Mouse (Mus musculus) midbrain, embryonic 10.5 days (tissue): Measurements from ENCODE around the gene Akp3. TPM values are rescaled to one million over a fixed set of nuclear protein-coding genes. Genes with fewer than 3 reads are reported as not detected.
A peak's percentile ranks its signal among the peaks of the same experiment; 100 is the strongest.

Experiments used
- DNase-seq: peaks from one replicate; pipeline ENCODE4 v3.0.0-alpha.2; 2017; ENCODE audit warnings: low spot score
- H3K27ac ChIP-seq: fragments of 300-500 bp; sonication (generic); replicated peaks from 2 replicates; pipeline ENCODE4 v1.5.1; 2016; ENCODE audit warnings: mild to moderate bottlenecking
- H3K27me3 ChIP-seq: fragments of 300-500 bp; sonication (generic); 2 replicates; pipeline ENCODE4 v1.6.1; 2016; ENCODE audit warnings: low read depth, mild to moderate bottlenecking; ENCODE audit not compliant: poor library complexity, severe bottlenecking
- H3K36me3 ChIP-seq: fragments of 300-500 bp; sonication (generic); 2 replicates; pipeline ENCODE4 v1.6.1; 2016; ENCODE audit warnings: mild to moderate bottlenecking, moderate library complexity
- H3K4me1 ChIP-seq: fragments of 300-500 bp; sonication (generic); 2 replicates; pipeline ENCODE4 v1.6.1; 2016
- H3K4me3 ChIP-seq: fragments of 300-500 bp; sonication (generic); 2 replicates; pipeline ENCODE4 v1.5.1; 2016; ENCODE audit warnings: mild to moderate bottlenecking, moderate library complexity
- H3K9me3 ChIP-seq: fragments of 300-500 bp; sonication (generic); replicated peaks from 2 replicates; pipeline ENCODE4 v1.6.1; 2016; ENCODE audit warnings: mild to moderate bottlenecking
- WGBS: fragments of 180-500 bp; shearing (Covaris S2); methylation state at CpG from one replicate; pipeline ENCODE4 v1.1.7; 2016; 5-methylcytosine and 5-hydroxymethylcytosine counted together
- polyA plus RNA-seq: library from polyadenylated mRNA; unstranded; fragments of >200 nt; fragmentation: Nextera tagmentation; extraction: Ambion mirVana; gene quantifications from 2 replicates; pipeline ENCODE4 v1.2.1, GENCODE M21; 2016

Akp3 gene
- polyA plus RNA-seq, 1 experiment from 2014 or later = not detected

DNA sequence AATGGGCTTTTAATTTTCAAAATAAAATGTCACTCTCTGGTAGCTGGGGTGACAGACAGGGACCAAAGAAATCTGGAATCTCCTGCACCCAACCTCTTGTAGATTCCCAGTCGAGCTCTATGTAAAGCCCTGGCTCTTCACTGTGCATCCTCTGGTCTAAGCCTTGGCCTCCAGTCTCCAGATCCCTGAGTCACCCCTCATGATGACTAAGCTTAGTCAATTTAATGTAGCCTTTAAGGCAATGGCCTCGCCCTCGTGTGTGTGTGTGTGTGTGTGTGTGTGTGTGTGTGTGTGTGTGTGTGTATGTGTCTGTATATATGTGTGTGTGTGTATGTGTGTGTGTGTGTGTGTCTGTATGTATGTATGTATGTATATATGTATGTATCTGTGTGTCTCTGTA lies 34.6 kb downstream of the Akp3 start:
- Histone ChIP-seq H3K27me3 (peaks cover 79% of the 10 kb centered on the region), H3K27ac (no peak overlapping the region)
- WGBS = 82% methylated on average over 3 of the region's 3 CpGs

GRCm38 (mm10) chr1:87164164-87164795 lies 39.5 kb downstream of the Akp3 start:
- Histone ChIP-seq H3K27ac (no peak overlapping the region), H3K4me1 (peaks cover 23% of the 10 kb centered on the region), H3K27me3 (peaks cover 73% of the 10 kb centered on the region), H3K36me3 (no peaks in the 10 kb centered on the region), H3K4me3 (no peak overlapping the region), H3K9me3 (no peaks in the 10 kb centered on the region)
- no peak for DNase-seq
- WGBS = 41% methylated on average over 11 of the region's 11 CpGs

More for the DNA sequence above, 34.6 kb downstream of the Akp3 start:
- DNase-seq = no peak
- H3K36me3 ChIP-seq = no peaks in the 10 kb centered on the region
- H3K4me1 ChIP-seq = peaks cover 26% of the 10 kb centered on the region
- no peak overlapping the region for H3K4me3 ChIP-seq
- H3K9me3 ChIP-seq = no peaks in the 10 kb centered on the region

GRCm38 (mm10) chr1:87164796-87165184 lies 40.0 kb downstream of the Akp3 start:
- no peak overlapping the region for H3K4me3 ChIP-seq
- no peaks in the 10 kb centered on the region for H3K9me3 ChIP-seq
- no peak overlapping the region for H3K27ac ChIP-seq
- WGBS = 54% methylated on average over 9 of the region's 9 CpGs
- DNase-seq = no peak
- no peaks in the 10 kb centered on the region for H3K36me3 ChIP-seq
- H3K27me3 ChIP-seq = peaks cover 73% of the 10 kb centered on the region
- H3K4me1 ChIP-seq = peaks cover 28% of the 10 kb centered on the region

DNA sequence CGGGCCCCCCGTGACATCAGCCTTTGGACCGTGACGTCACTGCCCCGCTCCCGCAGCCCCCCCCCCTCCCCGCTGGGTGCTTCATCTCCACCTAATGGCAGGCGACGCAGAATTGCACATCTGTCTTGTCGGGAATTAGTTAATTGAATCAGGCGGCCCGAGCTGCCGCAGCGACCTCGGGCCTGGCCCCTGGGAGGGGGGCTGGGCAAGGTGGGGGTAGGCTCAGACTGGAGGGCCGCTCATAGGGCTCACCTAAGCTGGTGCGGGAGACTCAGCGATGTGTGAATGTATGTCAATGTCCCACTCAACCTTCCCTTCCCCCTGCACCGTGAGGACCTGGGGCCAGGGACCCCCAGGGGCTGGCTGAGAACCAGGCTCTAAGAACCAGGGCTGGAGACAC lies 45.7 kb downstream of the Akp3 start:
- 21% methylated on average over 19 of the region's 19 CpGs for WGBS
- Histone ChIP-seq H3K4me3 (peak overlapping the region; percentile 28), H3K27ac (peak overlapping the region; percentile 28; the same call in 1 of the 2 replicates)

GRCm38 (mm10) chr1:87171312-87171711 lies 46.5 kb downstream of the Akp3 start:
- H3K9me3 ChIP-seq = no peaks in the 10 kb centered on the region
- peaks cover 71% of the 10 kb centered on the region for H3K4me1 ChIP-seq
- H3K27ac ChIP-seq = no peak overlapping the region
- no peaks in the 10 kb centered on the region for H3K36me3 ChIP-seq
- WGBS = 76% methylated on average over 1 of the region's 1 CpGs
- peaks cover 85% of the 10 kb centered on the region for H3K27me3 ChIP-seq
- H3K4me3 ChIP-seq = no peak overlapping the region
- no peak for DNase-seq

More for the DNA sequence above, 45.7 kb downstream of the Akp3 start:
- H3K9me3 ChIP-seq = no peaks in the 10 kb centered on the region
- DNase-seq = peak; percentile 27
- peaks cover 63% of the 10 kb centered on the region for H3K4me1 ChIP-seq
- no peaks in the 10 kb centered on the region for H3K36me3 ChIP-seq
- H3K27me3 ChIP-seq = peaks cover 90% of the 10 kb centered on the region

DNA sequence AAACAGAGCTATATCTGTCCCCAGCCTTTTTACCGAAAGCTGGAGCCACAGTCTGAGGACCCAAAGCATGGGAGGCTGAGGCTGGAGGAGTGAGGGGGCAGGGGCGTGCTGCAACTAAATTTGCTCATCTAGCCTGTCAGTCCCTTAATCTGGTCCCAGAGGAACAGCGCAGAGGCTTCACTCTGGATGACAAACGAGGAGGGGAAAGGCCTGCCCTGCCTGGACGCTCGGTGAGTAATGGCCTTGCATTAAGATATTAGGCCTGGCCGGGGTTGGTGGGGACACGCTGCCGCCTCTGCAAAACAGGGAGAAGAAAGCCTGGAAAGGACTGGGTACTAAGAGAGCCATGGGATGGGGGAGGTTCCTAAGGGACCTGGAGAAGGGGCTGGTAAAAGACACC lies 47.5 kb downstream of the Akp3 start:
- no peak overlapping the region for H3K4me3 ChIP-seq
- H3K4me1 ChIP-seq = peaks cover 71% of the 10 kb centered on the region
- H3K9me3 ChIP-seq = no peaks in the 10 kb centered on the region
- DNase-seq = no peak
- H3K27ac ChIP-seq = peak overlapping the region; percentile 43
- 52% methylated on average over 9 of the region's 9 CpGs for WGBS
- peaks cover 82% of the 10 kb centered on the region for H3K27me3 ChIP-seq
- H3K36me3 ChIP-seq = no peaks in the 10 kb centered on the region

DNA sequence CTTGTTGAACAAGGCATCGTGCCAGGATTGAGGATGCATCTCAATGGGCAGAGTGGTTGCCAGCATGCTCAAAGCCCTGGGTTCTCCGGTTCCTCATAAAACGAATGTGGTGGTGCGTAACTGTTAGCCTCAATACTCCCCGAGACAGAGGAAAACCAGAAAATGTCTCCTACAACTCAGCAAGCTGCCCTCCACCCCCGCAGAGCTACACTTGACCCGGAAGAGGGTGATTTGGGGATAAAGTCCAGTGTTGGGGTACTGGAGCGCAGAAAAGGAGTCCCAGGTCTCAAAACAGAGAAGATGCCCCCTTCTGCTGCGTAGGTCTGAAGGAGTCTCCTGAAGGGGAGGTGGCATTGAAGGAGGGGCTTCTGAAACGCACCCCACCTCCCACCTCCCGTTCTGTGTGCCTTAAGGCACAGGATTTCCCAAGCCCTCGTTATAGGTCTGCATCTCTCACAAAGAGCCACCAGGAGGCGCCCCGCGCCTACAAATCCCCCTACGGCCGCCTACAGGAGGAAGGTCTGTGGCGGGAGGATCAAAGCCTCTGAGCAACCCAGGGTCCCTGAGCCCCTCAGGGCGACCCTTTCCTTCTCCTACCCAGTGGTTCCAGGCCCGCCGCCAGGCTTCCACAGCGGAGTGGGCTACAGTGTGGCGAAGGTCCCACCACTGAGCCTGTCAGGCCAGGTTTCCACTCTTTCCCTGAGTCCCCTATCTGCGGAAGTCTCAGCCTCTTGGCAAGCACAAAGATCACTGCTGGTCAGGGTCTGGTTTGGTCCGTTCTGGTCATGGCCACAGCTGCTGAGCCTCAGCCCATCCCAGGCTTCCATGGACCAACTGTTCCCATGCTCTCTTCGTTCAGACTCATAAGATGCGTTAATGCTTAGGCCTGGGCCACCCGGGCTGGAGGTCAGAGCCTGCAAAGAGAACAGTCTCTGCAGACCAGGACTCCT lies 49.5 kb downstream of the Akp3 start:
- H3K36me3 ChIP-seq = no peaks in the 10 kb centered on the region
- peak overlapping the region; percentile 57; the same call in 1 of the 2 replicates for H3K27ac ChIP-seq
- no peaks in the 10 kb centered on the region for H3K9me3 ChIP-seq
- H3K4me1 ChIP-seq = peaks cover 67% of the 10 kb centered on the region
- DNase-seq = peak; percentile 84
- H3K4me3 ChIP-seq = peak overlapping the region; percentile 18; the same call in 1 of the 2 replicates
- WGBS = 23% methylated on average over 28 of the region's 28 CpGs
- peaks cover 72% of the 10 kb centered on the region for H3K27me3 ChIP-seq

DNA sequence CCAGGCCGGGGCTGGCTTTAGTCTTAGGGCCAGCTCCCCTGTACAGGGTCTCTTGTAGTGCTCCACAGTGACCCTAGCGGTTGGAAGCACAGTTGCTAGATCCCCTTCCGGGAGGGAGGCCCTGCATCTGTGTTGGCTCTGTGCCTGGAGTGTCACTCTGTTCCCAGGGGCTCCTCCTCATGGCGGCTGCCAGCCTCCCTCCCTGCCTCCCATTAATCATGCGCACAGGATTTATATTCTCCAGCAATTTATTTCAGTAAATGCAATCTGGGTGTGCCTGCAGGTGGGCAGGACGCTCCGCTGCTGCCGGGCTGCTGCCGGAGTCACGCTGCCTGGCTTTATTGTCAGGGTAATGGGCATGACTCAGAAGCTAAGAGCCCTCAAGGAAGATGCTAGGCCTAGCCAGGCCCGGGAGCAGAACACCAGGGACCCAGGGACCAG lies 51.1 kb downstream of the Akp3 start:
- peak overlapping the region; percentile 64 for H3K27ac ChIP-seq
- H3K9me3 ChIP-seq = no peaks in the 10 kb centered on the region
- peaks cover 51% of the 10 kb centered on the region for H3K4me1 ChIP-seq
- DNase-seq = peak; percentile 69
- H3K36me3 ChIP-seq = no peaks in the 10 kb centered on the region
- peaks cover 64% of the 10 kb centered on the region for H3K27me3 ChIP-seq
- 12% methylated on average over 11 of the region's 11 CpGs for WGBS
- peak overlapping the region; percentile 26; the same call in 1 of the 2 replicates for H3K4me3 ChIP-seq

Other genes with a start within 250 kb of the Akp3 start
- gene Alppl2, start 35.0 kb upstream of the Akp3 start, polyA plus RNA-seq = not detected in 2 replicates
- gene Alpi, start 23.4 kb upstream of the Akp3 start, polyA plus RNA-seq = not detected in 2 replicates
- gene Ecel1, start 31.5 kb downstream of the Akp3 start, polyA plus RNA-seq = 3.7 and 5.0 TPM in 2 replicates
- gene Prss56, start 58.3 kb downstream of the Akp3 start, polyA plus RNA-seq = 0.05 TPM in 1 of 2 replicates, not detected in the other
- gene Chrnd, start 65.6 kb downstream of the Akp3 start, polyA plus RNA-seq = not detected in 2 replicates
- 0.12 TPM in 1 of 2 replicates, not detected in the other for gene Chrng, start 79.7 kb downstream of the Akp3 start, polyA plus RNA-seq
- 172 and 173 TPM in 2 replicates for gene Eif4e2, start 88.9 kb downstream of the Akp3 start, polyA plus RNA-seq
- gene Efhd1, start 139.4 kb downstream of the Akp3 start, polyA plus RNA-seq = 0.64 and 0.71 TPM in 2 replicates
- gene Gigyf2, start 202.0 kb downstream of the Akp3 start, polyA plus RNA-seq = 49.1 and 52.4 TPM in 2 replicates